Mouse (Mus musculus) CH12.LX (cell line): ENCODE results near the gene Uba5. TPM values are rescaled to one million over a fixed set of nuclear protein-coding genes. Genes with fewer than 3 reads are reported as not detected.

Experiments
- DNase-seq: peaks from one replicate; pipeline ENCODE4 v3.0.0-alpha.2; 2013; ENCODE audit errors: extremely low read depth
- H3K27ac ChIP-seq: 2 replicates; pipeline ENCODE4 v1.5.1; 2012; ENCODE audit warnings: low read depth, mild to moderate bottlenecking, control low read depth, moderate library complexity; ENCODE audit not compliant: insufficient read depth
- H3K27me3 ChIP-seq: replicated peaks from 2 replicates; pipeline ENCODE3; 2012; ENCODE audit warnings: inconsistent platforms
- H3K36me3 ChIP-seq, 2 experiments: replicated peaks in 1 of 2; 2 replicates each; pipeline versions ENCODE3 to v1.6.1; 2012; ENCODE audit warnings: inconsistent platforms in 1 of 2, low read length in 1 of 2, mild to moderate bottlenecking in 1 of 2, mixed read lengths in 1 of 2, moderate library complexity in 1 of 2; ENCODE audit not compliant: control insufficient read depth in 1 of 2, insufficient read depth in 1 of 2
- H3K4me1 ChIP-seq, 2 experiments: 2 replicates each; pipeline ENCODE4 v1.6.1; 2012; ENCODE audit warnings: inconsistent platforms in 1 of 2, moderate library complexity in 1 of 2; ENCODE audit not compliant: insufficient read depth in 2 of 2, control insufficient read depth in 1 of 2
- H3K4me2 ChIP-seq: 2 replicates; pipeline ENCODE4 v1.6.1; 2012; ENCODE audit warnings: low read depth, mild to moderate bottlenecking, control low read depth; ENCODE audit not compliant: poor library complexity, insufficient read depth, severe bottlenecking
- H3K4me3 ChIP-seq, 3 experiments: fragments of 150-350 bp in 1 of 3; sonication (generic) in 1 of 3; replicated peaks in 1 of 3; 2 replicates each; pipeline versions ENCODE3 to v1.5.1; 2011 to 2012; ENCODE audit warnings: low read depth in 2 of 3, low read length in 2 of 3, mild to moderate bottlenecking in 2 of 3, moderate library complexity in 2 of 3, control low read depth in 1 of 3, improper control_type of control experiment in 1 of 3, inconsistent platforms in 1 of 3, mixed read lengths in 1 of 3; ENCODE audit not compliant: poor library complexity in 1 of 3
- H3K79me2 ChIP-seq: replicated peaks from 2 replicates; pipeline ENCODE4 v1.6.1; 2012; ENCODE audit warnings: mild to moderate bottlenecking, moderate library complexity; ENCODE audit not compliant: control insufficient read depth, poor library complexity, insufficient read depth, severe bottlenecking; ENCODE audit errors: extremely low read depth
- H3K9ac ChIP-seq: 2 replicates; pipeline ENCODE4 v1.6.1; 2012; ENCODE audit warnings: low read depth, mild to moderate bottlenecking, control low read depth, moderate library complexity; ENCODE audit not compliant: insufficient read depth
- H3K9me3 ChIP-seq: replicated peaks from 2 replicates; pipeline ENCODE3; 2012; ENCODE audit warnings: low read length, inconsistent platforms, mixed read lengths
- BHLHE40 ChIP-seq: IDR thresholded peaks from 2 replicates; pipeline ENCODE4 v1.6.1; 2011; ENCODE audit warnings: mild to moderate bottlenecking, low read depth, low read length, improper control_type of control experiment
- CHD2 ChIP-seq: IDR thresholded peaks from 2 replicates; pipeline ENCODE4 v1.6.1; 2011; ENCODE audit warnings: low read length, improper control_type of control experiment
- CTCF ChIP-seq, 2 experiments: IDR thresholded peaks in 1 of 2; conservative IDR thresholded peaks in 1 of 2; 2 replicates each; pipeline ENCODE4 v1.5.1; 2011 to 2012; ENCODE audit warnings: low read depth in 2 of 2, low read length in 2 of 2, improper control_type of control experiment in 1 of 2, inconsistent platforms in 1 of 2, mild to moderate bottlenecking in 1 of 2, moderate library complexity in 1 of 2
- E2F4 ChIP-seq: IDR thresholded peaks from 2 replicates; pipeline ENCODE4 v1.6.1; 2011; ENCODE audit warnings: low read depth, low read length, improper control_type of control experiment; ENCODE audit not compliant: insufficient replicate concordance
- ELF1 ChIP-seq: IDR thresholded peaks from 2 replicates; pipeline ENCODE4 v1.6.1; 2014; ENCODE audit warnings: low read depth, mild to moderate bottlenecking, inconsistent platforms, low read length, improper control_type of control experiment
- GABPA ChIP-seq: IDR thresholded peaks from 2 replicates; pipeline ENCODE4 v1.6.1; 2012; ENCODE audit warnings: low read depth, low read length, improper control_type of control experiment, inconsistent platforms; ENCODE audit not compliant: insufficient replicate concordance
- IRF4 ChIP-seq: IDR thresholded peaks from 2 replicates; pipeline ENCODE4 v1.6.1; 2014; ENCODE audit warnings: low read depth, mild to moderate bottlenecking, inconsistent platforms, low read length, improper control_type of control experiment
- JUND ChIP-seq: conservative IDR thresholded peaks from 2 replicates; pipeline ENCODE4 v1.6.1; 2011; ENCODE audit warnings: low read depth, low read length, improper control_type of control experiment
- MAFK ChIP-seq: IDR thresholded peaks from 2 replicates; pipeline ENCODE4 v1.6.1; 2011; ENCODE audit warnings: low read length, improper control_type of control experiment; ENCODE audit not compliant: insufficient replicate concordance
- MAZ ChIP-seq: IDR thresholded peaks from 2 replicates; pipeline ENCODE4 v1.6.1; 2012; ENCODE audit warnings: low read depth, mild to moderate bottlenecking, inconsistent platforms, low read length, improper control_type of control experiment, moderate library complexity
- MEF2A ChIP-seq: IDR thresholded peaks from 2 replicates; pipeline ENCODE4 v1.6.1; 2014; ENCODE audit warnings: low read depth, mild to moderate bottlenecking, inconsistent platforms, low read length, improper control_type of control experiment, borderline replicate concordance
- MXI1 ChIP-seq: IDR thresholded peaks from 2 replicates; pipeline ENCODE4 v1.6.1; 2011; ENCODE audit warnings: mild to moderate bottlenecking, low read depth, low read length, improper control_type of control experiment
- MYC ChIP-seq: IDR thresholded peaks from 2 replicates; pipeline ENCODE4 v1.6.1; 2011; ENCODE audit warnings: low read depth, mild to moderate bottlenecking, improper control_type of control experiment, low read length
- NELFE ChIP-seq: IDR thresholded peaks from 2 replicates; pipeline ENCODE4 v1.6.1; 2011; ENCODE audit warnings: low read depth, low read length, improper control_type of control experiment
- POLR2A ChIP-seq: IDR thresholded peaks from 2 replicates; pipeline ENCODE4 v1.6.1; 2011; ENCODE audit warnings: low read depth, mild to moderate bottlenecking, improper control_type of control experiment, low read length
- RAD21 ChIP-seq: IDR thresholded peaks from 2 replicates; pipeline ENCODE4 v1.6.1; 2011; ENCODE audit warnings: low read depth, mild to moderate bottlenecking, low read length, improper control_type of control experiment, moderate library complexity
- SIN3A ChIP-seq: IDR thresholded peaks from 2 replicates; pipeline ENCODE4 v1.6.1; 2012; ENCODE audit warnings: low read length, improper control_type of control experiment, inconsistent platforms
- TBP ChIP-seq: conservative IDR thresholded peaks from 2 replicates; pipeline ENCODE4 v1.6.1; 2011; ENCODE audit warnings: low read depth, low read length, improper control_type of control experiment
- TCF12 ChIP-seq: IDR thresholded peaks from 2 replicates; pipeline ENCODE4 v1.6.1; 2014; ENCODE audit warnings: low read depth, mild to moderate bottlenecking, inconsistent platforms, low read length, improper control_type of control experiment
- UBTF ChIP-seq: IDR thresholded peaks from 2 replicates; pipeline ENCODE4 v1.6.1; 2012; ENCODE audit warnings: low read depth, mild to moderate bottlenecking, inconsistent platforms, low read length, improper control_type of control experiment, moderate library complexity
- USF1 ChIP-seq: IDR thresholded peaks from 2 replicates; pipeline ENCODE4 v1.6.1; 2014; ENCODE audit warnings: low read depth, mild to moderate bottlenecking, inconsistent platforms, low read length, improper control_type of control experiment
- ZC3H11A ChIP-seq: IDR thresholded peaks from 2 replicates; pipeline ENCODE4 v1.6.1; 2012; ENCODE audit warnings: low read depth, mild to moderate bottlenecking, inconsistent platforms, low read length, improper control_type of control experiment
- ZMIZ1 ChIP-seq: IDR thresholded peaks from 2 replicates; pipeline ENCODE4 v1.6.1; 2012; ENCODE audit warnings: low read depth, mild to moderate bottlenecking, inconsistent platforms, low read length, improper control_type of control experiment
- ZNF384 ChIP-seq: IDR thresholded peaks from 2 replicates; pipeline ENCODE4 v1.6.1; 2012; ENCODE audit warnings: low read depth, low read length, improper control_type of control experiment, inconsistent platforms
- dilution Hi-C: fragments of 300-500 bp; cut with MboI; formaldehyde crosslinking; loops from 2 replicates; pipeline ENCODE4 v1.14.3; 2020; ENCODE audit warnings: low sequenced_read_pairs; ENCODE audit not compliant: extremely low pct_unique_long_range_greater_than_20kb, extremely low pct_ligation_motif_present
- in situ Hi-C: fragments of 300-500 bp; cut with MboI; formaldehyde crosslinking; loops from 3 replicates; pipeline ENCODE4 v1.14.3; 2019; ENCODE audit warnings: low sequenced_read_pairs, low pct_ligation_motif_present, low pct_unique_long_range_greater_than_20kb, mixed read lengths
- polyA plus RNA-seq: library from polyadenylated mRNA; unstranded; fragments of >175 nt; gene quantifications from 2 replicates; pipeline ENCODE4 v1.2.1, GENCODE M21; 2012; ENCODE audit warnings: low read depth; ENCODE audit not compliant: insufficient read length
- total RNA-seq, 2 experiments: library from RNA; depleted of rRNA; stranded (reverse); fragments of 300-350 nt in 1 of 2; fragments of >200 nt in 1 of 2; gene quantifications; 2 replicates each; pipeline ENCODE4 v1.2.3; 2012 to 2014

Uba5 gene
- total and polyA plus RNA-seq, 3 experiments, result 24.0 to 33.4 (median 29.3) TPM

DNA sequence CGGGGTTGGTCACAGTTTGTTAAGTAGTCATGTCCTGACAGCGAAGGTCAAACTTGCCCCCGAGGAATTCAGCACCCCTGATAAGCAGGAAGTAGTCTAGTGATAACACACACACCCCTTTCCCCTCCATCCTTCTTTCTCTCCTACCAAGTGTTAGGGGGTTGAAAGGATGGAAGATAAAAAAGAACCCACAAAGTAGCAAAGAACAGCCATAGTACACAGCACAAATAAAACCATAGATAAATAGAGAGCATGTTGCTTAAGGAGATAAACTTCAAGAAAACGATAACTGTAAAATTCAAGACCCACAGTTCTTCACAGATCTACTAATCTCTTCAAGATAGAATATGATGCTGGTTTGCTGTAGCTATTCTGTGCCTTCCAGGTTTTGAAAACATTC lies 7.3 kb upstream of the Uba5 start:
- Histone ChIP-seq H3K4me2 (no peak overlapping the region), H3K9me3 (no peaks in the 10 kb centered on the region), H3K79me2 (no peaks in the 10 kb centered on the region), H3K4me1 (no peaks in the 10 kb centered on the region), H3K9ac (no peak overlapping the region), H3K27ac (no peak overlapping the region), H3K27me3 (no peaks in the 10 kb centered on the region), H3K4me3 (no peak overlapping the region), H3K36me3 (peaks cover 4 to 10% of the 10 kb centered on the region in 2 experiments)
- dilution Hi-C loops (no loop called here), in situ Hi-C loops (no loop called here)
- no peak for TF ChIP-seq POLR2A
- no peak for TF ChIP-seq RAD21
- TF ChIP-seq MAFK, result no peak
- no peak for TF ChIP-seq TBP
- TF ChIP-seq CTCF (conservative IDR thresholded peaks at IDR 0.05 in 1 of 2, IDR thresholded peaks at IDR 0.05 in 1 of 2; ENCODE audit: low read depth in 2 of 2, low read length in 2 of 2), result no peak
- TF ChIP-seq MXI1, result no peak
- no peak for TF ChIP-seq ZNF384
- no peak for DNase-seq

DNA sequence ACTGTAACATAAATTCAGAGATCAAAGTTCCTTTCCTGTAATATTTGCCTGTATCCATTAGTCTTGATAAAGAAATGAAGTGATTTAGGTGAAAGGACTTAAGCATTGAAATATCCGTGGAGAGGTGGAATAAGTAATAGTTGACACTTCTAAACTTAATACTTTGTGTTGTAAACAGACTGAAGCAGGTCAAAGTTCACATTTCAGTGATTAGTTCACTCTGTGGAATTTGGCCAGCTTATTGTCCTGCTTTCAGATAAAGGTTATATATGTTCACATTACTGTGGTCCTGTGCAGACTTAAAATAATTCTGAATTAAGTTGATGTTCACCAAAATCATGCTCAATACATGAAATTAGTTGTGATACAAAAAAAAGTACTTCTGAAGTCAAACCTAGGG lies 1.6 kb upstream of the Uba5 start:
- in situ Hi-C loops (no loop called here), dilution Hi-C loops (no loop called here)
- no peak for DNase-seq
- no peak for TF ChIP-seq IRF4
- Histone ChIP-seq H3K27me3 (no peaks in the 10 kb centered on the region), H3K27ac (no peak overlapping the region), H3K4me3 (no peak overlapping the region), H3K9me3 (no peaks in the 10 kb centered on the region), H3K4me2 (no peak overlapping the region), H3K36me3 (peaks cover 7 to 19% of the 10 kb centered on the region in 2 experiments), H3K9ac (no peak overlapping the region; the same call in 1 of the 2 replicates), H3K79me2 (peaks cover 20% of the 10 kb centered on the region), H3K4me1 (peaks cover 2 to 21% of the 10 kb centered on the region in 2 experiments; a peak in 2 of 4 replicates)

DNA sequence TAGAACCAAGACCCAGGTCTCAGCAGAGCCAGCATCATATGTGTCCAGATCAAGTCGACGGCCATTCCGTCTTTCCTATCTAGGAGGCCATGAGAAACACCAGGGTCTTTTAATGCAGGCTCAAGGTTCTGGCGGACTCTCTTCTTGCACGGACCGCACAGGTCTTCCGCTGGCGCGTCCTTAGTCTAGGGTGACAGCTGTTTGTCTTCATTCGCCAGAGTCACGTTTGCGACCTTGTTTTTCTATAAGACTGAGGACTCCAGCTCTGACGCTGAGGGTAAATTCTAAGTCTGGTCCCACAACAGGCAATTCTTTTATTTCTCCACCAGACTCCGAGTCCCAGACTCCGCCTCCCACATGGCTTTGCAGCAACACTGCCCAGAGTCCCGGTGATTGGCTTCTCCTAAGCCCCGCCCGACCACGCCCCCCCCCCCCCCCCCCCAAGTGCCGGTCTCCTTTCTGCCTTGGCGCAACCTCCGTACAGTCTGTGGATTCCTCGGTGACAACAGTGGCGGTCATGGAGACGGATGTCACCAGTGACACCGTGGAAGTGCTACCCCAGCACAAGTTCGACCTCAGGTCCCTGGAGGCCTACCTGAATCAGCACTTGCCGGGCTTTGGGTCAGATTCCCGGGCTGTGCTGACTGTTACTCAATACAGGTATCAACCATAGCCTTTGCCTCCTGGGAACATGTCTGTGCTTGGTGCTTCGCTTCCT lies 469 bp upstream of the Uba5 start, which contains the start of gene Acad11:
TSS of gene Acad11 (plus strand) at position 134 of the 718 bp plus-strand sequence.
- Histone ChIP-seq H3K9ac (peak within 1 kb of the TSS; percentile 90), H3K4me2 (peak within 1 kb of the TSS; percentile 100), H3K4me3 (peak within 1 kb of the TSS; percentile 99 to 100 (median 99)), H3K27me3 (no peaks in the 10 kb centered on the region), H3K36me3 (peaks cover 10 to 26% of the 10 kb centered on the region in 2 experiments), H3K4me1 (peaks cover 2 to 21% of the 10 kb centered on the region in 2 experiments; a peak in 2 of 4 replicates), H3K79me2 (peaks cover 20% of the 10 kb centered on the region), H3K27ac (no peak within 1 kb of the TSS), H3K9me3 (no peaks in the 10 kb centered on the region)
- in situ Hi-C loops, result no loop called here
- peak; percentile 82 for DNase-seq
- dilution Hi-C loops, result no loop called here
- TF ChIP-seq POLR2A (peak; percentile 72), BHLHE40 (no peak), MXI1 (peak; percentile 87), MEF2A (no peak), MAZ (no peak), ZC3H11A (no peak), TCF12 (no peak), JUND (no peak), ELF1 (peak; percentile 17; the same call in 1 of the 2 replicates), IRF4 (no peak; the same call in 1 of the 2 replicates), MYC (peak; percentile 78; the same call in 1 of the 2 replicates), GABPA (no peak), NELFE (peak; percentile 58; the same call in 1 of the 2 replicates), SIN3A (peak; percentile 96), CHD2 (no peak), E2F4 (no peak), ZMIZ1 (no peak), UBTF (no peak), RAD21 (no peak), USF1 (no peak), TBP (0 out of 2 replicates have a peak, but pooled peaks have one; percentile 35)
